Mouse (Mus musculus) spleen, adult 2 months (tissue): Measurements from ENCODE around the gene Irs4.

Experiments used
- CTCF ChIP-seq: fragments of 200-500 bp; IDR thresholded peaks from 2 replicates; pipeline ENCODE4 v1.5.1; 2011; ENCODE audit warnings: mild to moderate bottlenecking, inconsistent platforms; ENCODE audit not compliant: insufficient read depth, insufficient read length, insufficient replicate concordance; ENCODE audit errors: extremely low read depth
- POLR2A ChIP-seq: fragments of 200-500 bp; IDR thresholded peaks from 2 replicates; pipeline ENCODE4 v1.6.1; 2011; ENCODE audit warnings: low read depth, low read length, inconsistent platforms

DNA sequence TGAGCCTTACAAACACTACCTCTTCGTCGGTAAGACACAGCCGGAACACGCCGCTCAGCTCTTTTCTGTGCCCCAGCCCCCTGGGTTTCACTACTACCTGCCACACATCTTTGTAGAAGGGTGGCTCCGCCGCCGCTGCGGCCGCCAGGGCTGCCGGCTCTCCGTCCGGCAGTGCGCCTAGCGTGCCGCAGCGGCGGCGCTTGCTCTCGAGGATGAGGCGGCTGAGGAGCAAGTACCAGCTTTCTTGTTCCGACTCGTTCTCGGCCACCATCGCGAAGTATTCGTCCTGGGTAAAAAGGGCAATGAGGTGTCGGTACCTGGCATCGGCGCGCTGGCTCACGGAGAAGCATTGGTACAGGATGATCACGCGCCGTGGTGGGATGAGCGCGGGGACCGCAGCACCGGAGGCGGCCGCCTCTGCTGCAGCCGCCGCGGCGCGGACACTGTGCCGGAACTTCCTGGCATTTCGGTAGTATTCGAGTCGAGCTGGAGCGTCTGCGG lies 622 bp downstream of the Irs4 start:
- TF ChIP-seq POLR2A (no peak), CTCF (no peak)
